Mouse (Mus musculus) thymus, postnatal 0 days (tissue): ENCODE data around the gene Pycr2. TPM values are rescaled to one million over a fixed set of nuclear protein-coding genes. Genes with fewer than 3 reads are reported as not detected.

Source experiments
- DNase-seq: peaks from one replicate; pipeline ENCODE4 v3.0.0-alpha.2; 2015; ENCODE audit warnings: low spot score
- polyA plus RNA-seq: library from polyadenylated mRNA; unstranded; fragments of >200 nt; fragmentation: Nextera tagmentation; extraction: Ambion mirVana; gene quantifications from 2 replicates; pipeline ENCODE4 v1.2.1, GENCODE M21; 2015

Pycr2 gene
- polyA plus RNA-seq, 1 experiment from 2014 or later = 142 TPM

- DNase-seq = peak; percentile 50
Observed at GRCm38 (mm10) chr1:180940776-180941460, 36.8 kb downstream of the Pycr2 start.

GRCm38 (mm10) chr1:180941726-180942125 is 37.6 kb downstream of the Pycr2 start:
- peak; percentile 12 for DNase-seq

- peak; percentile 63 for DNase-seq
Observed at GRCm38 (mm10) chr1:180942166-180943031, 38.3 kb downstream of the Pycr2 start, which contains the start of gene Tmem63a. Gene Tmem63a, plus strand, starts transcription at chr1:180942344.

GRCm38 (mm10) chr1:180943032-180943644 is 39.0 kb downstream of the Pycr2 start:
- DNase-seq = no peak

GRCm38 (mm10) chr1:180943896-180944295 is 39.8 kb downstream of the Pycr2 start:
- DNase-seq = no peak

- no peak for DNase-seq
Observed at GRCm38 (mm10) chr1:180944553-180944952, 40.5 kb downstream of the Pycr2 start.

GRCm38 (mm10) chr1:180945001-180945980 is 41.2 kb downstream of the Pycr2 start:
- DNase-seq = peak; percentile 61

- DNase-seq = no peak
Observed at GRCm38 (mm10) chr1:180946448-180946847, 42.4 kb downstream of the Pycr2 start.

GRCm38 (mm10) chr1:180952085-180952746 is 48.1 kb downstream of the Pycr2 start:
- no peak for DNase-seq

- DNase-seq = no peak
Observed at GRCm38 (mm10) chr1:180952808-180953207, 48.7 kb downstream of the Pycr2 start.

- DNase-seq = no peak
Observed at GRCm38 (mm10) chr1:180956401-180956800, 52.3 kb downstream of the Pycr2 start.

- DNase-seq = no peak
Observed at GRCm38 (mm10) chr1:180956973-180957381, 52.9 kb downstream of the Pycr2 start.

Other genes with a start within 250 kb of the Pycr2 start
- gene Mixl1, start 207.3 kb upstream of the Pycr2 start, polyA plus RNA-seq = 0.54 and 0.55 TPM in 2 replicates
- 15.2 and 19.5 TPM in 2 replicates for gene Acbd3, start 178.2 kb upstream of the Pycr2 start, polyA plus RNA-seq
- gene H3f3a, start 90.3 kb upstream of the Pycr2 start, polyA plus RNA-seq = 2,900 and 2,949 TPM in 2 replicates
- 34.4 and 38.7 TPM in 2 replicates for gene Sde2, start 53.2 kb upstream of the Pycr2 start, polyA plus RNA-seq
- gene Lefty2, start 11.2 kb upstream of the Pycr2 start, polyA plus RNA-seq = 0.86 and 0.98 TPM in 2 replicates
- 1.7 and 2.9 TPM in 2 replicates for gene Lefty1, start 30.7 kb downstream of the Pycr2 start, polyA plus RNA-seq
- 13.8 and 14.4 TPM in 2 replicates for gene Tmem63a, start 38.1 kb downstream of the Pycr2 start, polyA plus RNA-seq
- gene Ephx1, start 116.6 kb downstream of the Pycr2 start, polyA plus RNA-seq = 12.7 and 15.2 TPM in 2 replicates
- 0.25 and 0.32 TPM in 2 replicates for gene 9130409I23Rik, start 146.9 kb downstream of the Pycr2 start, polyA plus RNA-seq
- 23.4 and 25.0 TPM in 2 replicates for gene Nvl, start 239.9 kb downstream of the Pycr2 start, polyA plus RNA-seq
- gene Cnih4, start 240.4 kb downstream of the Pycr2 start, polyA plus RNA-seq = 90.9 and 91.7 TPM in 2 replicates